ENCODE assay signal across 36 mouse cellular contexts in genomic region chr5:136693418-136693817, GRCm38 (mm10). TPM values are rescaled to one million over a fixed set of nuclear protein-coding genes. Genes with fewer than 3 reads are reported as not detected.
DNase-seq lines count a peak whose midpoint lies in the region; ATAC-seq lines count a peak whose summit lies in the region.
"Had no signal": no experiment of that assay in that cellular context is flagged by ENCODE, and none has a peak within 500 bp of the region (broad histone marks: within the 10 kb centered on the region; RNA-seq: fewer than 3 reads in every experiment).

No protein-coding gene starts in this region.

- no peaks in the 10 kb centered on the region for H3K9me3 ChIP-seq in hindbrain, embryonic 14.5 days (ENCODE audit: control insufficient read depth, low read length)
- H3K9me3 ChIP-seq: embryonic facial prominence, embryonic 13.5 days; forebrain, embryonic 10.5 days; forebrain, embryonic 15.5 days; hindbrain, embryonic 10.5 days; kidney, embryonic 15.5 days; limb, embryonic 12.5 days; lung, embryonic 15.5 days had no signal

- ATAC-seq in granulocyte monocyte progenitor cell, adult 5-6 weeks (replicated peaks; ENCODE audit: poor library complexity, severe bottlenecking): peak; percentile 28; the same call in 1 of the 2 replicates
- no peak for ATAC-seq in hindbrain, embryonic 14.5 days (ENCODE audit: low FRiP score)
- ATAC-seq: forebrain, embryonic 15.5 days; hindbrain, embryonic 16.5 days; Patski had no signal

- H3K4me3 ChIP-seq in hindbrain, embryonic 14.5 days (replicated peaks; ENCODE audit: low read length): no peak overlapping the region
- H3K4me3 ChIP-seq: embryonic facial prominence, embryonic 13.5 days; forebrain, embryonic 10.5 days; forebrain, embryonic 15.5 days; hindbrain, embryonic 10.5 days; kidney, embryonic 15.5 days; limb, embryonic 12.5 days; lung, embryonic 15.5 days had no signal

- DNase-seq in CD4-positive, CD25-positive, alpha-beta regulatory T cell, adult 2 months (ENCODE audit: low read depth, low spot score): peak; percentile 49
- DNase-seq in splenic B cell, adult 2 months (ENCODE audit: low read depth, low spot score): peak; percentile 27
- peak; percentile 41 to 56 for DNase-seq in thymus, postnatal 36 days
- no peak for DNase-seq in heart, adult 8-10 months (ENCODE audit: low spot score)
- no peak for DNase-seq in urinary bladder, postnatal 25 days (ENCODE audit: low spot score)
- no peak for DNase-seq in hindbrain, embryonic 14.5 days (ENCODE audit: low spot score)
- DNase-seq: adrenal gland, postnatal 25 days; cerebellum, adult 11-12 months; cerebellum, adult 9-11 months; gastrocnemius, postnatal 10 days; heart, adult 11 months; kidney, adult 18-20 months; kidney, postnatal 25 days had no signal

- H3K4me1 ChIP-seq in hindbrain, embryonic 14.5 days (replicated peaks; ENCODE audit: control insufficient read depth, insufficient read depth, low read length): no peaks in the 10 kb centered on the region
- H3K4me1 ChIP-seq: forebrain, embryonic 15.5 days; lung, embryonic 15.5 days had no signal

- no peak overlapping the region for H3K4me2 ChIP-seq in hindbrain, embryonic 14.5 days (replicated peaks)
- H3K4me2 ChIP-seq: embryonic facial prominence, embryonic 13.5 days; forebrain, embryonic 15.5 days; heart, embryonic 11.5 days; kidney, embryonic 15.5 days; limb, embryonic 12.5 days; lung, embryonic 15.5 days; midbrain, embryonic 11.5 days had no signal

- H3K36me3 ChIP-seq in splenic B cell, adult 2 months (ENCODE audit: control insufficient read depth, insufficient read depth, low read length, poor library complexity, severe bottlenecking): no peaks in the 10 kb centered on the region
- H3K36me3 ChIP-seq in hindbrain, embryonic 14.5 days (replicated peaks; ENCODE audit: control insufficient read depth, insufficient read depth): no peaks in the 10 kb centered on the region
- H3K36me3 ChIP-seq: embryonic facial prominence, embryonic 13.5 days; forebrain, embryonic 10.5 days; forebrain, embryonic 15.5 days; hindbrain, embryonic 10.5 days; kidney, embryonic 15.5 days; limb, embryonic 12.5 days; lung, embryonic 15.5 days had no signal

- H3K27me3 ChIP-seq in splenic B cell, adult 2 months (ENCODE audit: control insufficient read depth, insufficient read depth, low read length, poor library complexity, severe bottlenecking): no peaks in the 10 kb centered on the region
- no peaks in the 10 kb centered on the region for H3K27me3 ChIP-seq in hindbrain, embryonic 14.5 days (ENCODE audit: control insufficient read depth, insufficient read depth, low read length)
- H3K27me3 ChIP-seq: embryonic facial prominence, embryonic 13.5 days; forebrain, embryonic 15.5 days; kidney, embryonic 15.5 days; limb, embryonic 12.5 days; lung, embryonic 15.5 days had no signal

- H3K27ac ChIP-seq in hindbrain, embryonic 14.5 days: no peak overlapping the region
- H3K27ac ChIP-seq: embryonic facial prominence, embryonic 13.5 days; forebrain, embryonic 10.5 days; forebrain, embryonic 15.5 days; hindbrain, embryonic 10.5 days; kidney, embryonic 15.5 days; limb, embryonic 12.5 days; lung, embryonic 15.5 days had no signal

- WGBS in hindbrain, embryonic 14.5 days: 76% methylated on average over 7 of the region's 7 CpGs

- no peak overlapping the region for H3K9ac ChIP-seq in hindbrain, embryonic 14.5 days
- H3K9ac ChIP-seq: embryonic facial prominence, embryonic 13.5 days; forebrain, embryonic 15.5 days; kidney, embryonic 15.5 days; limb, embryonic 12.5 days; lung, embryonic 15.5 days had no signal

RNA-seq across cellular contexts. Expression of gene Myl10, which starts 0.5 kb away (rescaled TPM):
- total RNA-seq in granulocyte monocyte progenitor cell, adult 5-6 weeks (2014; fragmentation: Nextera tagmentation): not detected in 2 replicates
- total RNA-seq in granulocyte monocyte progenitor cell, adult 5-6 weeks (2017): not detected in 2 replicates
- not detected for total RNA-seq in heart, adult 8-10 months (2022)
- polyA plus RNA-seq in hindbrain, embryonic 14.5 days (2014; fragmentation: Nextera tagmentation; extraction: Ambion mirVana): not detected in 2 replicates
- total RNA-seq: adrenal gland, adult 18-20 months; adrenal gland, postnatal 25 days; layer of hippocampus, adult 18-20 months; layer of hippocampus, postnatal 10 days; left cerebral cortex, adult 18-20 months; left cerebral cortex, postnatal 14 days; liver, adult 2 months; megakaryocyte, adult 5-6 weeks had no signal
- polyA plus RNA-seq: embryonic facial prominence, embryonic 13.5 days; forebrain, embryonic 10.5 days; forebrain, embryonic 15.5 days; heart, embryonic 11.5 days; hindbrain, embryonic 10.5 days; hindbrain, embryonic 16.5 days; intestine, embryonic 14.5 days; kidney, embryonic 15.5 days; limb, embryonic 12.5 days; liver, adult 2 months; liver, embryonic 16.5 days; midbrain, embryonic 11.5 days; neural tube, embryonic 14.5 days; Patski; spleen, adult 2 months had no signal

Comparison
In these comparisons a context has a peak if more than half of its experiments do, and no peak if none do; other contexts are left out.
1. DNase-seq: peak in CD4-positive, CD25-positive, alpha-beta regulatory T cell, adult 2 months (single experiment), splenic B cell, adult 2 months (single experiment) and thymus, postnatal 36 days (2 of 2); none in heart, adult 8-10 months (single experiment), urinary bladder, postnatal 25 days (single experiment) and hindbrain, embryonic 14.5 days (single experiment).